Mouse (Mus musculus) forebrain, embryonic 12.5 days (tissue): ENCODE measurements around the gene Nrg4. TPM values are rescaled to one million over a fixed set of nuclear protein-coding genes. Genes with fewer than 3 reads are reported as not detected.
"Not testable (repeated sequence)": the region's sequence is repeated elsewhere in the genome, so short reads cannot be mapped to it uniquely, and the experiment has no call there.

ENCODE experiments used
- ATAC-seq: fragments of 200-750 bp; cut with Nextera tagmentation; 2 replicates; pipeline ENCODE4 v1.8.0; 2017; ENCODE audit warnings: moderate TSS enrichment; ENCODE audit not compliant: low FRiP score
- H3K27ac ChIP-seq: fragments of 300-500 bp; sonication (generic); 2 replicates; pipeline ENCODE4 v1.5.1; 2016; ENCODE audit warnings: mild to moderate bottlenecking
- H3K27me3 ChIP-seq: fragments of 300-500 bp; sonication (generic); 2 replicates; pipeline ENCODE4 v1.6.1; 2016; ENCODE audit warnings: mild to moderate bottlenecking
- H3K36me3 ChIP-seq: fragments of 300-500 bp; sonication (generic); replicated peaks from 2 replicates; pipeline ENCODE4 v1.6.1; 2016; ENCODE audit warnings: mild to moderate bottlenecking
- H3K4me1 ChIP-seq: fragments of 300-500 bp; sonication (generic); 2 replicates; pipeline ENCODE4 v1.6.1; 2016
- H3K4me2 ChIP-seq: fragments of 300-500 bp; sonication (generic); 2 replicates; pipeline ENCODE4 v1.6.1; 2016; ENCODE audit warnings: mild to moderate bottlenecking, moderate library complexity
- H3K4me3 ChIP-seq: fragments of 300-500 bp; sonication (generic); replicated peaks from 2 replicates; pipeline ENCODE4 v1.5.1; 2016; ENCODE audit warnings: mild to moderate bottlenecking
- H3K9ac ChIP-seq: fragments of 300-500 bp; sonication (generic); 2 replicates; pipeline ENCODE4 v1.6.1; 2016; ENCODE audit warnings: mild to moderate bottlenecking
- H3K9me3 ChIP-seq: fragments of 300-500 bp; sonication (generic); 2 replicates; pipeline ENCODE4 v1.6.1; 2016
- WGBS: fragments of 180-500 bp; shearing (Covaris S2); methylation state at CpG from one replicate; pipeline ENCODE4 v1.1.7; 2016; 5-methylcytosine and 5-hydroxymethylcytosine counted together
- polyA plus RNA-seq: library from polyadenylated mRNA; unstranded; fragments of >200 nt; fragmentation: Nextera tagmentation; extraction: Ambion mirVana; gene quantifications from 2 replicates; pipeline ENCODE4 v1.2.1, GENCODE M21; 2016

The Nrg4 gene
- polyA plus RNA-seq, 1 experiment from 2014 or later: 2.2 TPM

DNA sequence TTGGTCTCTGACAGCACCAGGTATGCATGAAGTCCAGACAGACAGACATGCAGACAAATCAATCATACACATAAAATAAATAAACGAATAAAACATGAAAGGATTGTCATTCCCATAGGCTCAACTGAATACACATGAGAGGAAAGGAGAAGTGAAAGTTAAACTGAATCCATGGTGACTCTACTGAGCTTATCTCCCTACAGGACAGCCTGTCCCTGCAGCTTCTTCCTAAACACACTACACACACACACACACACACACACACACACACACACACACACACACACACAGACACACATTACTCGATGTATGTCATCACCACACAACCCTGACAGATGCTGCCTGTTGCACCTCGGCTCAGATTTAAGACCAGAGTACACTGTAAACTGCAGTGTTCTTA lies 82.6 kb downstream of the Nrg4 start:
- 87% methylated on average over 3 of the region's 3 CpGs for WGBS

GRCm38 (mm10) chr9:55243280-55243679 lies 83.4 kb downstream of the Nrg4 start:
- Histone ChIP-seq H3K27me3 (no peaks in the 10 kb centered on the region), H3K9me3 (no peaks in the 10 kb centered on the region), H3K4me1 (no peaks in the 10 kb centered on the region), H3K36me3 (no peaks in the 10 kb centered on the region), H3K9ac (no peak overlapping the region), H3K4me2 (no peak overlapping the region), H3K27ac (no peak overlapping the region), H3K4me3 (no peak overlapping the region)
- no peak for ATAC-seq
- 81% methylated on average over 3 of the region's 3 CpGs for WGBS

More for the DNA sequence above, 82.6 kb downstream of the Nrg4 start:
- Histone ChIP-seq H3K9me3 (no peaks in the 10 kb centered on the region), H3K27me3 (no peaks in the 10 kb centered on the region), H3K4me1 (no peaks in the 10 kb centered on the region), H3K27ac (no peak overlapping the region), H3K9ac (no peak overlapping the region), H3K36me3 (no peaks in the 10 kb centered on the region), H3K4me3 (no peak overlapping the region), H3K4me2 (no peak overlapping the region)
- no peak for ATAC-seq

- Histone ChIP-seq H3K4me2 (peak overlapping the region; percentile 41), H3K4me3 (peak overlapping the region; percentile 25), H3K4me1 (no peaks in the 10 kb centered on the region), H3K27me3 (no peaks in the 10 kb centered on the region), H3K27ac (no peak overlapping the region), H3K9me3 (no peaks in the 10 kb centered on the region), H3K9ac (no peak overlapping the region), H3K36me3 (no peaks in the 10 kb centered on the region)
- WGBS: 38% methylated on average over 24 of the region's 24 CpGs
- ATAC-seq: no peak
These were observed 84.6 kb downstream of the Nrg4 start for GRCm38 (mm10) chr9:55241863-55242685.

DNA sequence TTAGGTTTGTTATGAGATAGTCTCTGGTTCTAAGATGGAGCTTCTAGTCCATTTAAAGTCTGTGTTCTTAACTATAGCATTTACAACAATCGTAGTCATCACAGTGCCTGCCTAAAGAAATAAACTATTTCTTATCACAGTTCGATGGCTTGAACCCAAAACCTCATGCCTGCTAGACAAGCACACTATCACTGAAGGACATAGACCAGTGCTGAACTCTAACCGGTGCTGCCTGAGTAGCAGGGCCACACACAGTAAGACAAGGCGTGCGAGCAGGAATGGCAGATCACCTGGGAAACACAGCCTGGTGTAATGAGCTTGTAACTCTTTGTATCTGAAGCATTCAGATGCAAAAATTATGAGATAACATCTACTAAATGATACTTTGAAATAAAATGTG lies 85.8 kb downstream of the Nrg4 start:
- Histone ChIP-seq H3K4me3 (no peak overlapping the region), H3K4me2 (no peak overlapping the region), H3K27ac (no peak overlapping the region), H3K9me3 (no peaks in the 10 kb centered on the region), H3K9ac (no peak overlapping the region), H3K36me3 (no peaks in the 10 kb centered on the region), H3K4me1 (no peaks in the 10 kb centered on the region), H3K27me3 (no peaks in the 10 kb centered on the region)
- no peak for ATAC-seq
- 90% methylated on average over 5 of the region's 5 CpGs for WGBS

DNA sequence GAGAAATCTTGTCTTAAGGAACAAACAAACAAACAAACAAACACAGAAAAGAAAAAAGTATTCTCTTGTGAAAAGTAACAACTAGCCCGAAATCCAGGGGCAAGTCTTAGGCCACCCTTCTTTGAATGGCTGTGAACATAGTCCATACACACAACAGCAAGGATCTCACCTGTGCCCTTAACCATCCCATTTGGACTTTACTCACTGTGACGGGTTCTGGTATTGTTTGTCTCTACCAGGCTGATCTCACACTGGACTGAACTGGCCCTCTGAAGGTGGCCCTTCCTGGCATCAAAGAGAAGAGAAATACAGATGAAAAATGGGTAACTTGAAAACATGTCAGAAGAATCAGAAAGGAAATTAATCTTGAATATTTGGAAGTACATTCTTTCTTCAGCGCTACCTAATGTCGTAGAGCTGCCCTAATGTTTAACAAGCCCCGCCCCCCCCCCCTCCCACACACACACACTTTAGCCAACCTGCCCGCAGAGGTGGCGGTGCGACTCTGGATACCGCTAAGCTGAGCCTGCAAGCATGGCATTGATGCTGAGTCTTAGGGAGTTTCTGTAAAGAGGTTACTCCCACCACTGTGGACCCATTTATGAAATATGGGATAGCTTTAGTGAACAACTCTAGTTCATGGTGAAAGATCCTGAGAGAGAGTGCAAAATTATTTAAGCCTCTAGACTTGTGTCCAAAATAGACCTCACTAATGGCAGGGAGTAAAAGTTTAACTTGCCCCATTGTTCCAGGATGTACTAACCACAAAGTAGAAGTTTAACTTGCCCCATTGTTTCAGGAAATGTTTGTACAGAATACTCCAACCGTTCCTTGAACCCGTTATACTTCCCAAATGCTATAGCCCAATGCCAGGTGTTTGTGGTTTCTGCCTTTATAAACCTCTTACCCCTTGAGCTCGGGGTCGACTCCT lies 90.1 kb downstream of the Nrg4 start:
- H3K9me3 ChIP-seq: no peaks in the 10 kb centered on the region
- no peak overlapping the region for H3K4me3 ChIP-seq
- no peak for ATAC-seq
- H3K27ac ChIP-seq: no peak overlapping the region
- no peaks in the 10 kb centered on the region for H3K4me1 ChIP-seq
- H3K27me3 ChIP-seq: 0 out of 2 replicates have a peak, but pooled peaks cover 4% of the 10 kb centered on the region
- WGBS: 74% methylated on average over 13 of the region's 13 CpGs
- no peak overlapping the region for H3K9ac ChIP-seq
- H3K4me2 ChIP-seq: no peak overlapping the region
- H3K36me3 ChIP-seq: no peaks in the 10 kb centered on the region

DNA sequence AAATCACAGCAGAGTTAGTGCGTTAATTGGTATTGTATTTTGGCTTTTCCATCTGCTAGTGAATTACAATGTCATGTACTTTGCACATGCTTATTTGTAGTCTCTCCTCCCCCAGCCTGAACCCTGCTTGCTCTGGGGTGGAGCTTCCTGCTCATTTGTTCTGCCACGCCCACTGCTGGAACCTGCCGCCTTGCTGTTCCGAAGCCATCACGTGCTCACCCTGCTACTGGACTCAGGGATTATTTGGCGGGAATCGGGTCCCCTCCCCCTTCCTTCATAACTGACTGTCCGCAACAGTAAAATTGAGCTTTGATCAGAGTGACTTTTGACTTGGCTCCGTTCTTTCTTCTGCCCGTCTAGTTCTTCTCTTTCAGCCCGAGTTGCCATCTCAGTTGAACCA lies 93.6 kb downstream of the Nrg4 start:
- 75% methylated on average over 11 of the region's 11 CpGs for WGBS
- not testable (repeated sequence) for H3K27ac ChIP-seq, H3K27me3 ChIP-seq, ATAC-seq, H3K4me3 ChIP-seq, H3K36me3 ChIP-seq, H3K4me2 ChIP-seq, H3K9me3 ChIP-seq, H3K9ac ChIP-seq, H3K4me1 ChIP-seq

- 90% methylated on average over 7 of the region's 7 CpGs for WGBS
- no peak overlapping the region for H3K4me2 ChIP-seq
- no peaks in the 10 kb centered on the region for H3K9me3 ChIP-seq
- no peak overlapping the region for H3K4me3 ChIP-seq
- 0 out of 2 replicates have a peak, but pooled peaks cover 4% of the 10 kb centered on the region for H3K27me3 ChIP-seq
- no peak for ATAC-seq
- no peak overlapping the region for H3K27ac ChIP-seq
- no peaks in the 10 kb centered on the region for H3K36me3 ChIP-seq
- H3K9ac ChIP-seq: no peak overlapping the region
- H3K4me1 ChIP-seq: no peaks in the 10 kb centered on the region
These were observed 94.1 kb downstream of the Nrg4 start for GRCm38 (mm10) chr9:55232586-55232985.

GRCm38 (mm10) chr9:55232110-55232509 lies 94.5 kb downstream of the Nrg4 start:
- no peak for ATAC-seq
- no peaks in the 10 kb centered on the region for H3K9me3 ChIP-seq
- H3K9ac ChIP-seq: no peak overlapping the region
- H3K4me3 ChIP-seq: no peak overlapping the region
- 95% methylated on average over 5 of the region's 5 CpGs for WGBS
- H3K36me3 ChIP-seq: no peaks in the 10 kb centered on the region
- 0 out of 2 replicates have a peak, but pooled peaks cover 4% of the 10 kb centered on the region for H3K27me3 ChIP-seq
- H3K4me1 ChIP-seq: no peaks in the 10 kb centered on the region
- H3K4me2 ChIP-seq: no peak overlapping the region
- no peak overlapping the region for H3K27ac ChIP-seq

DNA sequence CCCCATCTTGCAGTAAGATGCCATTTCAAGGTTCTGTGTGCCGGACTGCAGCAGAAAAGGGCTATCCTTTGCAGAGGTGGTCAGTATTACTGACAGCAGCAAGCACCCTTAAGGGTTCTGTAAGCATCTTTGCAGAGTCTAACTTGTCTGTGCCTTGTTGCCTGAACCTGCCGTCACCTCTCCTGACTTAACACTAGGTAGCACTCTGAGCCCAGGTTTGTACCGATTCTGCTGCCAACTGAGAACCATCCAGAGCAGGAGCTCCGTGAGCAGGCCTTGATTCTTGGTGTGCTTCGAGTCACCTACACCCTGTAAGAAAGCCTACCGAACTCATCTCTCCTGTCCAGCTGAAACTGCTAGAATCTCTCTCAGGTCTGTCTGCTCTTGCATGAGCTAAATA lies 95.1 kb downstream of the Nrg4 start:
- H3K9ac ChIP-seq: no peak overlapping the region
- no peak overlapping the region for H3K27ac ChIP-seq
- H3K36me3 ChIP-seq: peaks cover under 1% of the 10 kb centered on the region; the same call in 1 of the 2 replicates
- 62% methylated on average over 6 of the region's 6 CpGs for WGBS
- no peak for ATAC-seq
- no peaks in the 10 kb centered on the region for H3K4me1 ChIP-seq
- no peaks in the 10 kb centered on the region for H3K9me3 ChIP-seq
- H3K4me3 ChIP-seq: no peak overlapping the region
- H3K4me2 ChIP-seq: no peak overlapping the region
- H3K27me3 ChIP-seq: 0 out of 2 replicates have a peak, but pooled peaks cover 4% of the 10 kb centered on the region

- WGBS: 77% methylated on average over 10 of the region's 10 CpGs
- H3K27me3 ChIP-seq: 0 out of 2 replicates have a peak, but pooled peaks cover 3% of the 10 kb centered on the region
- ATAC-seq: no peak
- H3K36me3 ChIP-seq: peaks cover 23% of the 10 kb centered on the region
- H3K27ac ChIP-seq: no peak overlapping the region
- H3K9ac ChIP-seq: no peak overlapping the region
- H3K4me3 ChIP-seq: no peak overlapping the region
- no peak overlapping the region for H3K4me2 ChIP-seq
- H3K9me3 ChIP-seq: no peaks in the 10 kb centered on the region
- no peaks in the 10 kb centered on the region for H3K4me1 ChIP-seq
These were observed 97.6 kb downstream of the Nrg4 start for GRCm38 (mm10) chr9:55229010-55229409.

DNA sequence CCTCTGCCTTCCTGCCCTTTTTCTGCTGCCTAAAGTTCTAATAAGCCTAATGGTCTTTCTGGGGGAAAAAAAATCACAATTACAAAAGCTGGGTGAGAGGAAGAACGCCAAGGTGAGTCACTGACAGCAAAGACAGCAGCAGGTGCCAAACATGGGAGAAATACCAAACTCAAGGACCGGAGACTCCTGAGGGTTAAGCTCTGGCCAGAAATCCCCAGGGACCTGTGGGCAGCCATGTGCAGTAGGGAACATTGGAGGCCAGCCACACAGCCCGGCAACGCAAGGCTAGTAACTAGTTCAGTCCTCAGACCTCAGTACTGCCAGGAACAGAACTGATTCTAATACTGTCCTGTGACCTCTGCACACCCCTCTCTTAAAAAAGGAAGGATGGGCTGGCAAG lies 98.5 kb downstream of the Nrg4 start:
- no peak for ATAC-seq
- 89% methylated on average over 4 of the region's 4 CpGs for WGBS

GRCm38 (mm10) chr9:55226251-55226650 lies 100.4 kb downstream of the Nrg4 start:
- H3K9me3 ChIP-seq: no peaks in the 10 kb centered on the region
- H3K9ac ChIP-seq: no peak overlapping the region
- peaks cover 50% of the 10 kb centered on the region for H3K36me3 ChIP-seq
- H3K27ac ChIP-seq: no peak overlapping the region
- no peaks in the 10 kb centered on the region for H3K4me1 ChIP-seq
- no peak for ATAC-seq
- no peak overlapping the region for H3K4me3 ChIP-seq
- WGBS: 83% methylated on average over 3 of the region's 3 CpGs
- H3K4me2 ChIP-seq: no peak overlapping the region
- H3K27me3 ChIP-seq: no peaks in the 10 kb centered on the region

More for the DNA sequence above, 98.5 kb downstream of the Nrg4 start:
- Histone ChIP-seq H3K4me1 (no peaks in the 10 kb centered on the region), H3K9ac (no peak overlapping the region), H3K36me3 (peaks cover 31% of the 10 kb centered on the region), H3K27me3 (no peaks in the 10 kb centered on the region), H3K4me2 (no peak overlapping the region), H3K9me3 (no peaks in the 10 kb centered on the region), H3K4me3 (no peak overlapping the region), H3K27ac (no peak overlapping the region)
